Mouse (Mus musculus): ENCODE data around the gene Sema5b.

DNA sequence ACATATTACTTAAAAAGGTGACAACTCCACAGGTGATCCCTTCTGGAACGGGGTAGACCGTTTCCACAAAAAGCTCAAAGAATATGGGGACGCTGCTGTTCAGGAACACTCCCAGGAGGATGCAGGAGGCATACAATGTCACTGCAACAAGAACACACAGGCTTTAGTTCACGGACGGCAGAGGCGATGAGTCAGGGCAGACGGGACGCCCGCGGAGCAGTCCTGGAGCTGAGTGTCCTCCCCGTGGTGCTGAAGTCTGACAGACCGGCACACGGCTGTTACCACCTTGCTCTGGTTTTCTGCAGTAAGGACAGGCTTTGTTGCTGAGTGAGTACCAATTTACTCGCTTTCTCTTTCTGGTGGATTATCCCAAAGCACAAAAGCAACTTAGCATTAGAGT lies 163.9 kb downstream of the Sema5b start:
- TF ChIP-seq CTCF (IDR thresholded peaks at IDR 0.05; ENCODE audit: low read depth) (no peak), EP300 (IDR thresholded peaks at IDR 0.05; ENCODE audit: low read depth) (no peak)

Data from liver, embryonic 14.5 days (tissue).